Mouse (Mus musculus) thymus, adult 2 months (tissue): ENCODE results near the gene Gm49353.

Source experiments
- CTCF ChIP-seq: fragments of 200-500 bp; IDR thresholded peaks from 2 replicates; pipeline ENCODE4 v1.5.1; 2012; ENCODE audit warnings: mild to moderate bottlenecking, control low read depth, low read length, moderate library complexity, borderline replicate concordance; ENCODE audit not compliant: control insufficient read depth, poor library complexity, insufficient read depth; ENCODE audit errors: extremely low read depth
- POLR2A ChIP-seq: fragments of 200-500 bp; IDR thresholded peaks from 2 replicates; pipeline ENCODE4 v1.6.1; 2012; ENCODE audit warnings: mild to moderate bottlenecking, low read length, control low read depth, moderate library complexity; ENCODE audit not compliant: control insufficient read depth, poor library complexity, insufficient read depth; ENCODE audit errors: extremely low read depth

- no peak for TF ChIP-seq CTCF
- no peak for TF ChIP-seq POLR2A
Observed at GRCm38 (mm10) chr10:29155304-29155703, 43.5 kb upstream of the Gm49353 start.
